Mouse (Mus musculus): Measurements from ENCODE around the gene Golga5. TPM values are rescaled to one million over a fixed set of nuclear protein-coding genes. Genes with fewer than 3 reads are reported as not detected.

Golga5 gene
- total RNA-seq, 1 experiment from 2014 or later, result 82.0 TPM

DNA sequence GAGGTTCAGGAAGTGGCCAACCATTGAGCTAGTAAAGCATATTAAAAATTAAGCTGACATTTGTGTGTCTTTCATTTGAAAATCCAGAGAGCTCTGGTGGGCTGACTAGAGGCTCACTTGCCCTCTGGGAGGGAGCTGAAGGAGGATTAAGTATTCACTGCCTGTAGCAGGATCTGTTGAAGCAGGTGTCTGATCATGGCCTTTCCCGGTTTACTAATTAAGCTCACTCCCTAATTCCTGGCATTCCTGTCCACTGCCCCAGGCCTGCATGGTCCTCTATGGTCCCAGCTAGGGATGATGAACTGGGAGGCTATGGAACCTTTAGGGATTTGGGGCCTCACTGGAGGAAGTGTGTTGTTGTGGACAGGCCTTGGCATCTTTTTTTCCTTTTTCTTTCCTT is 66.9 kb downstream of the Golga5 start:
- ATAC-seq (replicated peaks in 1 of 2; ENCODE audit: insufficient read depth in 1 of 2, low FRiP score in 2 of 2, low TSS enrichment in 1 of 2, low read depth in 1 of 2, poor library complexity in 2 of 2, severe bottlenecking in 2 of 2), result no peak

DNA sequence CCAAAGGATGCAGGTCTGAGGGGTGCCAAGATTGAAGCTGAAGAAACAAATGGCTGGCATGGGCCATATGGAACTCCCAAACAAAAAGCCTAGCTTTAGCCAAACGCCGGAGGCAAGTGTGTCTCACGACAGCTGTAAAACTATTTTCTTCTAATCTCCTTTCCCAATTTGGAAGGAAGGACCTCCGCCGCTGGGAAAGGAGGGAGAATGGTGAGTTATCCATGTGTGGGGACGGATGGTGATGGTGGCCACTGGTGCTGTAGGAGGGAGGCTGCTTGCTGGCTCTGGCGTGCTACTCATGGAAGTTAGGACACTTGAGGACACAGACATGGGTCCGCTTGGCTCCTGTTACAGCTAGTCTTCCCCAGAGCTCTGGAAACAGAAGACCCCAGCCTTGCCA is 71.3 kb downstream of the Golga5 start:
- ATAC-seq (replicated peaks in 1 of 2; ENCODE audit: insufficient read depth in 1 of 2, low FRiP score in 2 of 2, low TSS enrichment in 1 of 2, low read depth in 1 of 2, poor library complexity in 2 of 2, severe bottlenecking in 2 of 2), result no peak

DNA sequence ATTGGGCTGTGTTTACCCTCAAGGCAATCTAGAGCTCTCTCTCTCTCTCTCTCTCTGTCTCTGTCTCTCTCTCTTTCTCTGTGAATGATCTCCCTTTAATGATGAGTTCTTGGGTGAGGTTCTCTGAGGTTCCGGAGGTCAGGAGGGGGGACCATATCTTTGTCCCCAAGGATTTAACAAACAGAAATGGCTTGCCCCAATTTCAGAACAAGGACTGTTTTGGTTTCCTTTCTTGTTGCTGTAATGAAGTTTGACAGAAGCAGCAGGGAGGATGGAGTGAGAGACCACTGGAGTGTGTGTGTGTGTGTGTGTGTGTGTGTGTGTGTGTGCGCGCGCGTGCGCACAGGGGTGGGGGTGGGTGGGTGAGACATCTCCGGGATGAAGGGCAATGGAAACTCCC is 72.2 kb downstream of the Golga5 start:
- ATAC-seq (replicated peaks in 1 of 2; ENCODE audit: insufficient read depth in 1 of 2, low FRiP score in 2 of 2, low TSS enrichment in 1 of 2, low read depth in 1 of 2, poor library complexity in 2 of 2, severe bottlenecking in 2 of 2), result no peak

DNA sequence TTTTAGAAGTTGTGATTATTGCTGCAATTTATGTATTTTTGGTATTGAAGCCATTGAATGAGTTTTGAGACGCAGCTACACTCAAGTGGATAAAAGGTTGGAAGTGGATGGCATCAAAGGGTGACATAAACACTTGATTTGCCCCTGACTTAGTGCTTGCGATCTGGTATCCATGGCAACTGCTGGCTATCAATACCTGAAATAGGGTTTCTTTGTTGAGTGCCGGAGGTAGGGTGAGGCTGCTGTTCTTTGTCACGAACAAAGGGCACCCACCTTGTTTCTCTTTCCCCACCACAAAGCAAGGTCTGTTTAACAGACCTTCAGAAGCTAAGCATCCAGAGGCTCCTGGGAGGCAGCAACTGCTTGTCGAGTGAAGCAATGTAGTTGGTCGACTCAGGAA is 76.2 kb downstream of the Golga5 start:
- ATAC-seq (replicated peaks in 1 of 2; ENCODE audit: insufficient read depth in 1 of 2, low FRiP score in 2 of 2, low TSS enrichment in 1 of 2, low read depth in 1 of 2, poor library complexity in 2 of 2, severe bottlenecking in 2 of 2), result no peak

Other genes with a start within 250 kb of the Golga5 start
- 41.8 and 63.7 TPM in 2 replicates for gene Rin3, start 186.1 kb upstream of the Golga5 start, total RNA-seq (2017)
- gene Lgmn, start 29.3 kb upstream of the Golga5 start, total RNA-seq (2017), result 2.3 and 7.1 TPM in 2 replicates
- 0.94 and 1.1 TPM in 2 replicates for gene Chga, start 85.8 kb downstream of the Golga5 start, total RNA-seq (2017)
- 19.1 and 20.7 TPM in 2 replicates for gene Itpk1, start 235.8 kb downstream of the Golga5 start, total RNA-seq (2017)